Mouse (Mus musculus) heart, adult 18-20 months (tissue): ENCODE results near the gene Tmem45a. TPM values are rescaled to one million over a fixed set of nuclear protein-coding genes. Genes with fewer than 3 reads are reported as not detected.

Experiments
- DNase-seq, 2 experiments: peaks; one replicate each; pipeline ENCODE4 v3.0.0; 2021 to 2022; ENCODE audit warnings: mixed read lengths in 1 of 2
- total RNA-seq, 2 experiments: library from RNA; stranded (reverse); gene quantifications; 2 replicates each; pipeline ENCODE4 v1.2.3; 2021

The Tmem45a gene
- total RNA-seq, 2 experiments from 2014 or later = 2.9 to 4.8 TPM

- no peak for DNase-seq
Observed at GRCm38 (mm10) chr16:56795481-56796139, 90.4 kb downstream of the Tmem45a start, which contains the start of gene Adgrg7. Gene Adgrg7, minus strand, starts transcription at chr16:56795855.

GRCm38 (mm10) chr16:56794383-56795144 is 91.4 kb downstream of the Tmem45a start:
- DNase-seq = no peak

- peak in 1 of 2 experiments; percentile 8 for DNase-seq
Observed at GRCm38 (mm10) chr16:56793778-56794177, 92.2 kb downstream of the Tmem45a start.

- DNase-seq = no peak
Observed at GRCm38 (mm10) chr16:56785943-56786342, 100.0 kb downstream of the Tmem45a start.

GRCm38 (mm10) chr16:56771163-56772105 is 114.5 kb downstream of the Tmem45a start:
- DNase-seq = peak; percentile 35 to 58

Other genes starting within 250 kb of the Tmem45a start
- 10 to 100 TPM; 40.4 to 45.4 TPM for gene Tfg, start 168.7 kb downstream of the Tmem45a start, total RNA-seq
- not detected for gene Adgrg7, start 90.3 kb downstream of the Tmem45a start, total RNA-seq
- not detected for gene Lnp1, start 41.9 kb upstream of the Tmem45a start, total RNA-seq
- gene Tmem45a2, start 185.2 kb upstream of the Tmem45a start, total RNA-seq = not detected
- 10 to 100 TPM; 41.7 to 45.8 TPM for gene Tomm70a, start 235.5 kb upstream of the Tmem45a start, total RNA-seq